Mouse (Mus musculus) CD8-positive naive resting alpha-beta T cell, adult 57 days (primary cell): ENCODE data around the gene Gm15517. TPM values are rescaled to one million over a fixed set of nuclear protein-coding genes. Genes with fewer than 3 reads are reported as not detected.

Source experiments
- total RNA-seq: library from RNA; stranded (reverse); gene quantifications from one replicate; pipeline ENCODE4 v1.2.4, GENCODE M21; 2023

Gm15517 gene
- not detected for total RNA-seq

GRCm38 (mm10) chr7:44261147-44261546 is at the start of gene Gm15517:
Gene Gm15517, plus strand, starts transcription at chr7:44261447.

GRCm38 (mm10) chr7:44215645-44216044 is 45.6 kb upstream of the Gm15517 start, which contains the start of gene Klk1b5:
Gene Klk1b5, plus strand, starts transcription at chr7:44215945.

DNA sequence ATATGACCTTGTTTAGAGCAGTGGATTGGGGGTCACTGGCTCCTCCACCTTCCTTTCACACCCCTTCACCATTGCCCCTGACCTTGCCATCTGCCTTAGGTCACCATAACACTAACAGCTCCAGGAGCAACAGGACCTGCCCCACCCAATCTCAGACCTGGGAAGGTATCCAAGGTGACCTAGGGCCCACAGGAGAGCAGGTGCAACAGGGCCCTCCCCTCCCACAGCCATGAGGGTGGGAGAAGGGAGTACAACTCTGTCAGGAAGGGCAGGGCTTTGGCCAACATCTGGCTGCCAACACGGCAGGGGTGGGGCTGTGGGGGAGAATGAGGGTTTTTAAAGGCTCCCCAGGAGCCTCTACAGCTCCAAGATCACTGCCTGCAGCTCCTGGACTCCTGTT is 36.2 kb upstream of the Gm15517 start, which contains the start of gene Klk1:
Gene Klk1 (plus strand): TSS at position 285 of the 400 bp plus-strand sequence.

GRCm38 (mm10) chr7:44235909-44236308 is 25.3 kb upstream of the Gm15517 start, which contains the start of gene Gm36864:
Gene Gm36864, plus strand, starts transcription at chr7:44236177.

GRCm38 (mm10) chr7:44246055-44246983 is 14.9 kb upstream of the Gm15517 start, which contains the start of the genes 1700028J19Rik and 2410002F23Rik:
Gene 1700028J19Rik, minus strand, starts transcription at chr7:44246695.
Gene 2410002F23Rik, plus strand, starts transcription at chr7:44246722.

GRCm38 (mm10) chr7:44257278-44257677 is 4.0 kb upstream of the Gm15517 start, which contains the start of gene Acp4:
Gene Acp4, minus strand, starts transcription at chr7:44257378.

DNA sequence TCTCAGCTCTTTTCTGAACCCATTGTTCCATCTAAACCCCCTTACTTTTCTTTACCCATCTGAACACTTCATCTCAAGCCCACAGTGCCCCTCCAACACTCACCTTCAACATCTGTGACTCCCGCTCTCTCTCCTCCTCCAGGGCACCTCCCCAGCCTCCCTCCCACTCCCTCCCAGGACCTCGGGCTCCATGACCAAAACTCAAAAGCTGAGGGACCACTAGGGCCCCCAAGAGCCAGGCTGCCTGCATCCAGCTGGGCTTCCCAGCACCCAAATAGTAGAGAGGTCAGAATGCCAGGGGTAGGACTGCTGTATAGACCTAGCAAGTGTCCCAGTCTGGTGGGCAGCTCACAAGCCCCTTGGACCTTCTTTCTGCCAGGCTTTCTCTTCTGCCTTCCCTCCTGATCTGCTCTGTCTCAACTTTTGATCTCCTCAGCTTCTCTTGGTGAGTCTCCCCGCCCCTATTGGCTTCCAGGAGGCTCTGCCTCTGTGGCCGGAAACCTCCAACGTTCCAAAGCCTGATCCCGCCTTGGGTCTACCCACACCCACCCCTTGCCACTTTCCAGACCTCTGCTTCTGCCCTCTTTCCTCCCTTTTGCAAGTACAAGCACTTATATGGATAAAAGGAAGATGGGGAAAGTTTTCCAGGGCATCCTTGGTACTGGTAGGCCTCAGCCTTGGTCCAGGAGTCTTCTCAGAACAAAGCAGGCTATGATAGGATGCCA is 45.4 kb downstream of the Gm15517 start, which contains the start of gene Clec11a:
Gene Clec11a (minus strand): TSS at position 387 of the 725 bp plus-strand sequence.

GRCm38 (mm10) chr7:44309475-44310284 is 48.4 kb downstream of the Gm15517 start, which contains the start of gene Shank1:
Gene Shank1, plus strand, starts transcription at chr7:44310253.

Other genes with a start within 250 kb of the Gm15517 start
- not detected for gene Klk1b26, start 249.3 kb upstream of the Gm15517 start, total RNA-seq
- not detected for gene Klk1b27, start 209.2 kb upstream of the Gm15517 start, total RNA-seq
- not detected for gene Klk1b21, start 159.1 kb upstream of the Gm15517 start, total RNA-seq
- gene Klk1b22, start 148.8 kb upstream of the Gm15517 start, total RNA-seq = not detected
- gene Klk1b16, start 124.7 kb upstream of the Gm15517 start, total RNA-seq = not detected
- gene Klk1b24, start 73.2 kb upstream of the Gm15517 start, total RNA-seq = not detected
- gene Klk1b3, start 63.3 kb upstream of the Gm15517 start, total RNA-seq = not detected
- gene Klk1b4, start 54.0 kb upstream of the Gm15517 start, total RNA-seq = not detected
- gene Klk1b5, start 45.5 kb upstream of the Gm15517 start, total RNA-seq = not detected
- gene Klk1, start 36.1 kb upstream of the Gm15517 start, total RNA-seq = not detected
- not detected for gene Gm36864, start 25.3 kb upstream of the Gm15517 start, total RNA-seq
- gene 1700028J19Rik, start 14.8 kb upstream of the Gm15517 start, total RNA-seq = 1.9 TPM
- gene 2410002F23Rik, start 14.7 kb upstream of the Gm15517 start, total RNA-seq = 245 TPM
- not detected for gene Acp4, start 4.1 kb upstream of the Gm15517 start, total RNA-seq
- 0.89 TPM for gene Clec11a, start 45.5 kb downstream of the Gm15517 start, total RNA-seq
- gene Shank1, start 48.8 kb downstream of the Gm15517 start, total RNA-seq = 2.8 TPM
- not detected for gene Syt3, start 122.7 kb downstream of the Gm15517 start, total RNA-seq
- not detected for gene 1700008O03Rik, start 124.4 kb downstream of the Gm15517 start, total RNA-seq
- not detected for gene Lrrc4b, start 167.6 kb downstream of the Gm15517 start, total RNA-seq
- gene Aspdh, start 203.9 kb downstream of the Gm15517 start, total RNA-seq = not detected
- 46.8 TPM for gene Josd2, start 206.5 kb downstream of the Gm15517 start, total RNA-seq
- 96.1 TPM for gene Emc10, start 235.1 kb downstream of the Gm15517 start, total RNA-seq
- 7.1 TPM for gene Fam71e1, start 235.1 kb downstream of the Gm15517 start, total RNA-seq